Mouse (Mus musculus) erythroblast, embryonic 14.5 days (primary cell): ENCODE results near the gene Nkiras2. TPM values are rescaled to one million over a fixed set of nuclear protein-coding genes. Genes with fewer than 3 reads are reported as not detected.
A peak's percentile ranks its signal among the peaks of the same experiment; 100 is the strongest.
"Not testable (repeated sequence)": the region's sequence is repeated elsewhere in the genome, so short reads cannot be mapped to it uniquely, and the experiment has no call there.

Source experiments
- H3K27me3 ChIP-seq: 2 replicates; pipeline ENCODE4 v1.6.1; 2012; ENCODE audit warnings: inconsistent platforms; ENCODE audit not compliant: control insufficient read depth
- H3K36me3 ChIP-seq: 2 replicates; pipeline ENCODE4 v1.6.1; 2012; ENCODE audit warnings: mild to moderate bottlenecking, inconsistent platforms; ENCODE audit not compliant: control insufficient read depth
- H3K4me1 ChIP-seq: 2 replicates; pipeline ENCODE4 v1.6.1; 2012; ENCODE audit warnings: inconsistent platforms; ENCODE audit not compliant: control insufficient read depth
- H3K4me3 ChIP-seq: replicated peaks from 2 replicates; pipeline ENCODE3; 2012; ENCODE audit warnings: moderate library complexity, mild to moderate bottlenecking, inconsistent platforms
- H3K9me3 ChIP-seq: 2 replicates; pipeline ENCODE4 v1.6.1; 2012; ENCODE audit warnings: low read length, inconsistent platforms, mixed read lengths; ENCODE audit not compliant: control insufficient read depth
- GATA1 ChIP-seq: IDR thresholded peaks from 2 replicates; pipeline ENCODE4 v1.6.1; 2012; ENCODE audit warnings: low read length, inconsistent platforms, mixed read lengths
- TAL1 ChIP-seq: IDR thresholded peaks from 3 replicates; pipeline ENCODE4 v1.6.1; 2012; ENCODE audit warnings: low read length, inconsistent platforms, mixed read lengths
- polyA plus RNA-seq: library from polyadenylated mRNA; stranded (reverse); fragments of >175 nt; gene quantifications from 2 replicates; pipeline ENCODE4 v1.2.3, GENCODE M21; 2012

Nkiras2 gene
- polyA plus RNA-seq, 1 experiment, result 3.2 TPM

DNA sequence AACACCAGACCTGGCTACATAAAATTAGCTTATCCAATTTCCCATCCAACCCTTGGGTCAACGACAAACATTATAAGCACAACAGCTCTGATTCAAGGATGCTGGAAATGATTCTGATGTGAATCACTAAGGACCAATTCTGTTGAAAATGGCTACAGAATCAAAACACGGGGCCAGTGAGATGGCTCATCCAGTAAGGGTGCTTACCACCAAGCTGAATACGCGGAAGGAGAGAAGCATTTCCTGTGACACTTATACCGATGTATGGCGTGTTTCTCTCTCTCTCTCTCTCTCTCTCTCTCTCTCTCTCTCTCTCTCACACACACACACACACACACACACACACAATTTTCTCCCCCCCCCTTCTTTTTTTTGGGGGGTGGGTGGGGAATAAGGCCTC lies 11.9 kb upstream of the Nkiras2 start:
- no peak for TF ChIP-seq TAL1
- TF ChIP-seq GATA1, result no peak
- Histone ChIP-seq H3K27me3 (no peaks in the 10 kb centered on the region), H3K4me3 (no peak overlapping the region), H3K36me3 (peaks cover 56% of the 10 kb centered on the region), H3K9me3 (no peaks in the 10 kb centered on the region), H3K4me1 (peaks cover 6% of the 10 kb centered on the region)

DNA sequence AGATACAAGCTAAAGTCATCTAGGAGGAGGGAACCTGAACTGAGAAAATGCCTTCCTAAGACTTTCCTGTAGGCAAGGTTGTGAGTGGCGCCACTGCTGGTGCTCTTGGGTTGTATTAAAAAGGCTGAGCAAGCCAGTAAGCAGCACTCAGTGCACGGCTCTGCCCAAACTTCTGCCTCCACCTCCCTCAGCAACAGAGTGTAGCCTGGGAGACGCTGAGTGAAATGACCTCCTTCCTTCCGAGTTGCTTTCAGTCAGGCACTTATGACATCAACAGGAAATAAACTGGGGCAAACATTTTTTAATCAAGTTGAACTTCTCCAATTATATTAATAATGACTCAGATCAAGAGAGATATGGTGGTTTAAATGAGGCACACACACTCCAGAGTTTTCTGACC lies 10.2 kb upstream of the Nkiras2 start:
- no peak for TF ChIP-seq GATA1
- no peak for TF ChIP-seq TAL1
- Histone ChIP-seq H3K4me1 (peaks cover 8% of the 10 kb centered on the region), H3K4me3 (no peak overlapping the region), H3K36me3 (peaks cover 56% of the 10 kb centered on the region), H3K9me3 (no peaks in the 10 kb centered on the region), H3K27me3 (no peaks in the 10 kb centered on the region)

DNA sequence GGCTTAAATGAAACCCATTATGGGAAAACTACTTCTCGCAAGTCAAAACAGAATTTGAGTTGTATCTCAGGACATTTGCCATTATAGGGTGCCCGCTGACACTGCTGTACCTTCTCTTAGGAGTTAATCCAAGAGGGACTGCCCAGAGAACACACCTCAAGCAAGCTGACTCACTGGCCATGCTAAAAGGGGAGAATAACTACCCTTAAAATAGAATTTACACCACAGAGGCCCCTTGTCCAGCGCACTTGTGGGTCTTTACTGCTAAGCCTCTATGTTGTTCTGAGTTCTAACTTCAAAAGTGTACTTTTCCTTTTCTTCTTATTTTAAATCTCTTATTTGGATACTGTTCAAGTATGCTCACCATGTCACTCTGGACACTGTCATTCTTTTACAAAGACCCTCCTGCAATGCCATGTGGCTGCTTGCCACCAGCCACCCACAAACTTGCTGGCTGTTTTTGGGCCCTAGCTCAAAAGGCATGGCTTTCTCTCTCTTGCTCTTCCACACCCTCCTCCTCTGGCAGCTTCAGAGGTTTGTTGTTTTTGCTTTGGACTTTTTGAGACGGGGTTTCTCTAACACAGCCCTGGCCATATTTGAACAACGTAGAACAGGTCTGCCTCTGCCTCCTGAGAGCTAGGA lies 9.6 kb upstream of the Nkiras2 start:
- Histone ChIP-seq H3K4me3 (no peak overlapping the region), H3K9me3 (no peaks in the 10 kb centered on the region), H3K4me1 (peaks cover 8% of the 10 kb centered on the region), H3K27me3 (no peaks in the 10 kb centered on the region), H3K36me3 (peaks cover 54% of the 10 kb centered on the region)
- no peak for TF ChIP-seq TAL1
- TF ChIP-seq GATA1, result no peak

DNA sequence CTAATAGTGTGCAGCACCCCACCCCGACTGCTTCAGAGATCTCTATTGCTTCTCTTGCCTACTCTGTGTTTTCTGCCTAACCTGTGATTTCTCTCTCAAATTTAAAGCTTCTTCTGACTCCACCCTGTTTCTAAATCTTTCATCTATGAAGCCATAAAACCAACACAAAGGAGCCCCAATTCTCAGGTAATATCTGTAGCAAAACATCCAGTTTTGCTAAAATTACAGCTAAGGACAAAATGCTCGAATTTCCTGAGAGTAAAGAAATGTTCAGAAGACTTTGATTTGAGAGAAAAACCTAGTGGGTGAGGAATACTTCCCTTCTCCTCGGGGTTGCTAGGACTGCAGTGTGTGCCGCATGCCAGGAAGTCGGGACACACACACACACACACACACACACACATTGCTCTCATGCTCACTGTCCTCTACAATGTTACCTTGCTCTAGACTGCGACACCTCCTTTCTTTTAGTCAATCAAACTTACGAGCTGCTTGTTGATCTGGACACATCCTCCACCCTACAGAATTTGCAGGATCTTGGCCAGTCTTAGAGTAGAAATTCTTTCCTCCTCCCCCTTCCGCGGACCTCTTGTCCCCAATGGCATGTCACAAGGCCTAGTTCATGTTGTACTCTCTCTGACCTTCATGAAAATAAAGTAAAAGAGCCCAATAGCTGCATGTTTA lies 8.9 kb upstream of the Nkiras2 start:
- TF ChIP-seq TAL1 (no peak), GATA1 (no peak)
- Histone ChIP-seq H3K4me3 (no peak overlapping the region), H3K36me3 (peaks cover 52% of the 10 kb centered on the region), H3K27me3 (no peaks in the 10 kb centered on the region), H3K4me1 (peaks cover 8% of the 10 kb centered on the region), H3K9me3 (no peaks in the 10 kb centered on the region)

DNA sequence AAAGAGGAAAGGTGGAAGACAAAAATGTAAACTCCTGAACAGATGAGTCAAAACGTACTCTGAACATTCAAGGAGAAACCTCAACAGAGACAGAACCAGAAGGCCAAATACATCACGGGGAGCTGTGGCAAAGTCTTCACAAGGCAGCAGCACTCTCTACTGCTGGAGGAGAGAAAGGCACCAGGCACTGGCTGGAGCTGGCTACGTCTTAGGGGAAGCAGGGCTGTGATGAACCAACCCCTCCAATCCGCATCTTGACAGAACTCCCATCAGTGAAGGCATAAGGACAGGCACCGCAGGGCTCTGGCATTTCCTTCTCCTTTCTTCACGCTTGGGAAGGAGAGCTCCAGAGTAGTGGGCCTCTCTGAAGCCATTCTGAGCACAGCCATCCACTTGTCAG lies 7.4 kb upstream of the Nkiras2 start:
- peaks cover 49% of the 10 kb centered on the region for H3K36me3 ChIP-seq
- no peak for TF ChIP-seq TAL1
- no peak for TF ChIP-seq GATA1

DNA sequence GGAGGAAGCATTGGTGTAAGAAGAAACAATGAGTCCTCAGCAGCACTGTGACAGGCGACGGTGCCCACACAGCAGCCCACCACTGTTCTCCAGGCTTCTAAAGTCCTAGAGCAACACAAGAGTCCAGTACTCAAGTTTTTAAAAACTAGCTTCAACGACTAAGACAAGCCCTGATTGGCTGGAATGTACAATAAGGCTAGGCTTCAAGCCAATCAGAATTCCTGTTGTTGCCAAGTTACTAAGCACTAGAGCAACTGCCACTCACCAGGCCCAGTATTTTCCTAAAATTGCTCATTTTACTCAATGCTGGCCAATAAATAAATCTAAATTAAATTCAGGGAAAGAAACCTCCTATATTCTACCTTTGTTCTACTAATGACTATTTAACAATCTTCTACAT lies 5.8 kb upstream of the Nkiras2 start:
- peaks cover 38% of the 10 kb centered on the region for H3K36me3 ChIP-seq

More for the DNA sequence above, 7.4 kb upstream of the Nkiras2 start:
- Histone ChIP-seq H3K4me3 (no peak overlapping the region), H3K4me1 (peaks cover 19% of the 10 kb centered on the region), H3K9me3 (no peaks in the 10 kb centered on the region), H3K27me3 (no peaks in the 10 kb centered on the region)

DNA sequence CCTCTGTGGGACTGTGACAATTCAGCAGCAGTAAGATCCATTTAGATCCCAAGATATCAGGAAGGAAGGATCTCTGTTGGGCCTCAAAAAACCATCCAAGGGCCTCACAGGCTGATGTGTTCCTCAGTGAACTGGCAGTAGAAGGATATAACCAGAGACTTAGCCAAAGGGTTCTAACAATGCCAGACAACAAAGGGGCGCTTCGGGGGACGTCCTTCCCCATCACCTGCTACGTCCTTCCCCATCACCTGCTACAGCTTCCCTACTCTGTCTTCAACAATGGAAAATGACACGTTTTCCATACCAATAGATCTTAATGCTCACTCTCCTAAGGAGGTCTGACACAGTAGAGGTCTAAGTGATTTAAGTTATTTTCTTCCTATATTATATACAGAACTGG lies 2.7 kb upstream of the Nkiras2 start:
- Histone ChIP-seq H3K9me3 (no peaks in the 10 kb centered on the region), H3K36me3 (peaks cover 24% of the 10 kb centered on the region), H3K4me1 (peaks cover 48% of the 10 kb centered on the region), H3K27me3 (no peaks in the 10 kb centered on the region), H3K4me3 (no peak overlapping the region)
- TF ChIP-seq TAL1 (no peak), GATA1 (no peak)

More for the DNA sequence above, 5.8 kb upstream of the Nkiras2 start:
- H3K9me3 ChIP-seq, result no peaks in the 10 kb centered on the region
- H3K27me3 ChIP-seq, result no peaks in the 10 kb centered on the region
- H3K4me1 ChIP-seq, result peaks cover 32% of the 10 kb centered on the region
- no peak overlapping the region for H3K4me3 ChIP-seq
- TF ChIP-seq GATA1 (no peak), TAL1 (no peak)

DNA sequence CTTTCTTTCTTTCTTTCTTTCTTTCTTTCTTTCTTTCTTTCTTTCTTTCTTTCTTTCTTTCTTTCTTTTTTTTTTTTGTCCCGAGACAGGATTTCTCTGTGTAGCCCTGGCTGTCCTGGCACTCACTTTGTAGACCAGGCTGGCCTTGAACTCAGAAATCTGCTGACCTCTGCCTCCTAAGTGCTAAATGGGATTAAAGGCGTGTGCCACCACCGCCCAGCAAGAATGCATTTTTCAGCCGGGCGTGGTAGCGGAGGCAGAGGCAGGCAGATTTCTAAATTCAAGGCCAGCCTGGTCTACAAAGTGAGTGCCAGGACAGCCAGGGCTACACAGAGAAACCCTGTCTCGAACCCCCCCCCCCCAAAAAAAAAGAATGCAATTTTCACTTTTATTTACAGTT lies 2.2 kb upstream of the Nkiras2 start:
- H3K36me3 ChIP-seq, result peaks cover 21% of the 10 kb centered on the region
- H3K27me3 ChIP-seq, H3K4me3 ChIP-seq, H3K9me3 ChIP-seq: not testable (repeated sequence)
- H3K4me1 ChIP-seq, result peaks cover 48% of the 10 kb centered on the region

DNA sequence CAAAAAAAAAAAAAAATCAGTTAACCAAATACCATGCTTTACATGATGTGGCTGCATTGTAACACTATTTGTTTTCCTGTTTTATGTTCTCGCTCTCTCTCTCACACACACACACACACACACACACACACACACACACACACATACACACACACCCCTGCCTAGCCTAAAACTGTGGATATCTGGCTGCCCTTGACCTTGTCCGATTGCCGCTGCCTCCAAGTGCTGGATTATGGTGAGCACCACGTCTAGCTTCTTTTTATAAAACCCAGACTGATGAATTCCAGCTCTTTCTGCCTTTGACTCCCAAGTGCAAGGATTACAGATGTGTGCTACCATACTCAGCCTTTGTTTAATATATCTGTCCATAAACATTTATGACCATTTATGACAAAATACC lies 1.6 kb upstream of the Nkiras2 start:
- no peak overlapping the region for H3K4me3 ChIP-seq
- H3K27me3 ChIP-seq, result no peaks in the 10 kb centered on the region
- H3K36me3 ChIP-seq, result peaks cover 14% of the 10 kb centered on the region
- TF ChIP-seq TAL1 (no peak), GATA1 (no peak)
- no peaks in the 10 kb centered on the region for H3K9me3 ChIP-seq
- peaks cover 51% of the 10 kb centered on the region for H3K4me1 ChIP-seq

DNA sequence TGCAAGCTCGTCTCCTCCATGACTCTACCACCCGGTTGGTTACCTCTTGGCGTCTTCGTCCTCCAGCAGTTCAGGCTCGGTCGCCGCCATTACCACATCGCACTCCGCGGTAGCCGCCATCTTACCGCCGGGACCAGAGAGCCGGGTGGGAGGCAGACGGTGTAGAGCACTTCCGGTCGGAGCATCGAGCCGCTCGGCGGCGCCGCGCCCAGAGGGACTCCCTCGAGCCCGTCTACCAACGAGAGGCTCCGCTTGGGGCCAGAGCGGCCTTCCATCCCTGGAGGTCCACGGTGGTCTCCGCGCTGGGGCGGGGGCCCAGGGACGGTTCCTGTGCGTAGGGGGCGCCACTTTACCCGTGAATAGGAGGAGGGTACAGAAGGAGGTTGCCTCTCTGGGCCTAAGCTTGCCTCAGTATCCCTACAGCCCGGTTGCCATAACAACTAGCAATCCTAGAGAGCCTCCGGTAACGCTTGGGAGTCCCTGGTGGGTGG lies 486 bp downstream of the Nkiras2 start:
- H3K4me3 ChIP-seq, result peak overlapping the region; percentile 70
- peaks cover 10% of the 10 kb centered on the region for H3K36me3 ChIP-seq
- no peaks in the 10 kb centered on the region for H3K9me3 ChIP-seq
- peaks cover 64% of the 10 kb centered on the region for H3K4me1 ChIP-seq
- TF ChIP-seq TAL1 (no peak), GATA1 (no peak)
- no peaks in the 10 kb centered on the region for H3K27me3 ChIP-seq
